Mouse (Mus musculus) testis, postnatal 14 days (tissue): ENCODE data around the gene Pofut2.

ENCODE experiments used
- DNase-seq: peaks from one replicate; pipeline ENCODE4 v3.0.0; 2021; ENCODE audit warnings: low spot score

The Pofut2 gene

DNA sequence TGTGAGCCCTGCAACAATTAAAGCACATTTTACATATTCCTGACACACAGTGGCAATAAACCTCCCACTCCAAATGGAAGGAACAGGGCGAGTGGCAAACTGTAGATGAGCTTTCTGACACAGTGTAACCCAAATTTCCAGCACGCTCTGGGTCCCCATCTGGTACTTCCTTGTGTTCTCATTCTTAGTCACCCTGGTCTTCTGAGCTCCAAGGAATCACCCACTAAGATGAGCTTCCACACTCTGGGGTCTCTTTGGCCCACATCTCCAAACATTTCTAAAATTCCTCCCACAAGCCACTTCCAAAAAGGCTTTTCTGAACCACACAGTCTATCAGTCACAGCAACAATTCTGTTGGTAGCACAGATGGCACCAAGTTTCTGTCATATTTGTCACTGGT, 56.7 kb downstream of the Pofut2 start:
- no peak for DNase-seq
